Mouse (Mus musculus) heart, postnatal 0 days (tissue): ENCODE results near the gene Ubr1. TPM values are rescaled to one million over a fixed set of nuclear protein-coding genes. Genes with fewer than 3 reads are reported as not detected.
"Not testable (repeated sequence)": the region's sequence is repeated elsewhere in the genome, so short reads cannot be mapped to it uniquely, and the experiment has no call there.

Experiments
- ATAC-seq: fragments of 200-750 bp; cut with Nextera tagmentation; 2 replicates; pipeline ENCODE4 v1.8.0; 2017; ENCODE audit warnings: low read depth, moderate number of reproducible peaks, moderate library complexity; ENCODE audit not compliant: insufficient read depth
- DNase-seq: peaks from one replicate; pipeline ENCODE4 v3.0.0-alpha.2; 2016; ENCODE audit warnings: low spot score
- H3K27ac ChIP-seq: fragments of 300-500 bp; sonication (generic); 2 replicates; pipeline ENCODE4 v1.5.1; 2014; ENCODE audit warnings: low read depth, mild to moderate bottlenecking
- H3K27me3 ChIP-seq: fragments of 300-500 bp; sonication (generic); 2 replicates; pipeline ENCODE4 v1.6.1; 2014; ENCODE audit warnings: low read length, mixed read lengths; ENCODE audit not compliant: control insufficient read depth, insufficient read depth
- H3K36me3 ChIP-seq: fragments of 300-500 bp; sonication (generic); replicated peaks from 2 replicates; pipeline ENCODE4 v1.6.1; 2014; ENCODE audit warnings: low read length, mixed read lengths; ENCODE audit not compliant: control insufficient read depth, insufficient read depth
- H3K4me1 ChIP-seq: fragments of 300-500 bp; sonication (generic); 2 replicates; pipeline ENCODE4 v1.6.1; 2014; ENCODE audit warnings: antibody characterized with exemption; ENCODE audit not compliant: control insufficient read depth, insufficient read depth
- H3K4me2 ChIP-seq: fragments of 300-500 bp; sonication (generic); 2 replicates; pipeline ENCODE4 v1.6.1; 2014; ENCODE audit warnings: low read depth, mild to moderate bottlenecking, low read length, moderate library complexity
- H3K4me3 ChIP-seq: fragments of 300-500 bp; sonication (generic); 2 replicates; pipeline ENCODE4 v1.5.1; 2014; ENCODE audit warnings: low read depth, low read length
- H3K9ac ChIP-seq: fragments of 300-500 bp; sonication (generic); replicated peaks from 2 replicates; pipeline ENCODE4 v1.6.1; 2014; ENCODE audit warnings: low read depth, low read length, mixed read lengths
- H3K9me3 ChIP-seq: fragments of 300-500 bp; sonication (generic); replicated peaks from 2 replicates; pipeline ENCODE4 v1.6.1; 2016; ENCODE audit warnings: low read length; ENCODE audit not compliant: control insufficient read depth
- CTCF ChIP-seq: IDR thresholded peaks from 2 replicates; pipeline ENCODE4 v1.5.1; 2016; ENCODE audit warnings: antibody characterized with exemption, control low read depth, low read depth
- EP300 ChIP-seq: IDR thresholded peaks from 2 replicates; pipeline ENCODE4 v1.6.1; 2016; ENCODE audit warnings: antibody characterized with exemption, low read depth
- WGBS: fragments of 180-500 bp; shearing (Covaris S2); extraction: QIAGEN DNeasy Blood & Tissue Kit; methylation state at CpG from one replicate; pipeline ENCODE4 v1.1.7; 2014; 5-methylcytosine and 5-hydroxymethylcytosine counted together
- polyA plus RNA-seq: library from polyadenylated mRNA; unstranded; fragments of >200 nt; fragmentation: Nextera tagmentation; extraction: Ambion mirVana; gene quantifications from 2 replicates; pipeline ENCODE4 v1.2.1, GENCODE M21; 2015
- total RNA-seq: library from RNA; depleted of rRNA; stranded (reverse); fragments of >200 nt; gene quantifications from 2 replicates; pipeline ENCODE4 v1.2.3, GENCODE M21; 2014; ENCODE audit warnings: low replicate concordance

Ubr1 gene
- total and polyA plus RNA-seq, 2 experiments from 2014 or later: 14.3 to 28.9 TPM

GRCm38 (mm10) chr2:120972964-120973363 lies 2.4 kb upstream of the Ubr1 start:
- WGBS: 21% methylated on average over 5 of the region's 5 CpGs
- no peak overlapping the region for H3K4me2 ChIP-seq
- TF ChIP-seq EP300 (no peak), CTCF (no peak; the same call in 1 of the 2 replicates)

GRCm38 (mm10) chr2:120972257-120972656 lies 1.7 kb upstream of the Ubr1 start:
- H3K4me2 ChIP-seq, H3K4me3 ChIP-seq, DNase-seq, H3K27ac ChIP-seq, H3K27me3 ChIP-seq, H3K9me3 ChIP-seq, H3K4me1 ChIP-seq, ATAC-seq, H3K36me3 ChIP-seq, H3K9ac ChIP-seq: not testable (repeated sequence)
- WGBS: 94% methylated on average over 8 of the region's 8 CpGs

More at GRCm38 (mm10) chr2:120972964-120973363, 2.4 kb upstream of the Ubr1 start:
- Histone ChIP-seq H3K9ac (no peak overlapping the region), H3K4me1 (peaks cover 8% of the 10 kb centered on the region), H3K27ac (no peak overlapping the region), H3K4me3 (no peak overlapping the region), H3K36me3 (no peaks in the 10 kb centered on the region), H3K9me3 (no peaks in the 10 kb centered on the region), H3K27me3 (no peaks in the 10 kb centered on the region)
- ATAC-seq (no peak), DNase-seq (no peak)

- DNase-seq (no peak), ATAC-seq (no peak)
- H3K27ac ChIP-seq: no peak overlapping the region
- no peak overlapping the region for H3K9ac ChIP-seq
- H3K4me3 ChIP-seq: no peak overlapping the region
- H3K4me2 ChIP-seq: no peak overlapping the region
- 90% methylated on average over 4 of the region's 4 CpGs for WGBS
- no peaks in the 10 kb centered on the region for H3K9me3 ChIP-seq
- H3K36me3 ChIP-seq: peaks cover 4% of the 10 kb centered on the region; the same call in 1 of the 2 replicates
- H3K27me3 ChIP-seq: no peaks in the 10 kb centered on the region
- TF ChIP-seq CTCF (no peak), EP300 (no peak)
- peaks cover 8% of the 10 kb centered on the region for H3K4me1 ChIP-seq
Observed at GRCm38 (mm10) chr2:120971766-120972165, 1.3 kb upstream of the Ubr1 start.

- DNase-seq (peak; percentile 17), ATAC-seq (peak; percentile 31; the same call in 1 of the 2 replicates)
- Histone ChIP-seq H3K9me3 (no peaks in the 10 kb centered on the region), H3K4me1 (peaks cover 8% of the 10 kb centered on the region), H3K36me3 (peaks cover 4% of the 10 kb centered on the region; the same call in 1 of the 2 replicates), H3K27me3 (no peaks in the 10 kb centered on the region), H3K4me3 (peak overlapping the region; percentile 79), H3K27ac (peak overlapping the region; percentile 80), H3K9ac (peak overlapping the region; percentile 78), H3K4me2 (peak overlapping the region; percentile 69)
- TF ChIP-seq EP300 (no peak), CTCF (no peak)
- WGBS: under 1% methylated on average over 23 of the region's 23 CpGs
Observed at GRCm38 (mm10) chr2:120970045-120970539, 423 bp downstream of the Ubr1 start.

- Histone ChIP-seq H3K9me3 (no peaks in the 10 kb centered on the region), H3K9ac (no peak overlapping the region), H3K4me1 (peaks cover 8% of the 10 kb centered on the region), H3K4me3 (no peak overlapping the region), H3K36me3 (peaks cover 13% of the 10 kb centered on the region; the same call in 1 of the 2 replicates), H3K4me2 (no peak overlapping the region), H3K27ac (no peak overlapping the region), H3K27me3 (no peaks in the 10 kb centered on the region)
- 92% methylated on average over 3 of the region's 3 CpGs for WGBS
- DNase-seq (no peak), ATAC-seq (no peak)
- TF ChIP-seq EP300 (no peak), CTCF (no peak)
Observed at GRCm38 (mm10) chr2:120965486-120965885, 5.0 kb downstream of the Ubr1 start.

GRCm38 (mm10) chr2:120963110-120963509 lies 7.4 kb downstream of the Ubr1 start:
- Histone ChIP-seq H3K27me3 (no peaks in the 10 kb centered on the region), H3K9ac (no peak overlapping the region), H3K4me3 (no peak overlapping the region), H3K27ac (no peak overlapping the region), H3K4me2 (no peak overlapping the region), H3K36me3 (peaks cover 15% of the 10 kb centered on the region; the same call in 1 of the 2 replicates), H3K9me3 (no peaks in the 10 kb centered on the region), H3K4me1 (no peaks in the 10 kb centered on the region)
- ATAC-seq: no peak
- TF ChIP-seq CTCF: no peak
- TF ChIP-seq EP300: no peak
- 91% methylated on average over 7 of the region's 7 CpGs for WGBS
- DNase-seq: no peak
